Mouse (Mus musculus): Measurements from ENCODE around the gene Cd86. TPM values are rescaled to one million over a fixed set of nuclear protein-coding genes. Genes with fewer than 3 reads are reported as not detected.

Cd86 gene
- polyA plus RNA-seq, 1 experiment from 2014 or later = 9.3 TPM

DNA sequence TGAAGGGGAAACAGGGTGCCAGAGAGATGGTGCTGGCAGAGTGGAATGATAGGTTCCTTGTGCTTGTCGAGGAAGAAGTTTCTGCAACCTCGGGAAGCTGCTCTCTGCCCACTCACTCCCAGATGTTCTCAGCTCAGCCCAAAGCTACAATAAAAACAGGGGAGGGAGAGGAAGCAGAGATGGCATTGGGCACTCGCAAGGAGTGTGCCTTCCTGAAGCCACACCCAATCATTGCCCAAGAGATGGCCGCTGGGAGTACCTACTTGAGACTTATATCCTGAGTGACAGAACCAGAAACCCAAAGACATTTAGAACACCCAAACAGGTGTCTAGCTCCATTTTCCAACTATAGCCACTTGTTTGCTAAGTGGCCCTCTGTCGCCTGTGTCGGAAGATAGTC is 20.8 kb downstream of the Cd86 start:
- Histone ChIP-seq H3K4me2 (ENCODE audit: low read depth, low read length) (no peak overlapping the region), H3K9me3 (replicated peaks; ENCODE audit: control insufficient read depth, low read length) (no peaks in the 10 kb centered on the region), H3K36me3 (ENCODE audit: control insufficient read depth, insufficient read depth) (no peaks in the 10 kb centered on the region), H3K27me3 (ENCODE audit: control insufficient read depth, insufficient read depth, low read depth, low read length) (no peaks in the 10 kb centered on the region), H3K4me1 (ENCODE audit: control insufficient read depth, low read depth, low read length) (no peaks in the 10 kb centered on the region), H3K9ac (ENCODE audit: low read depth, low read length) (no peak overlapping the region), H3K4me3 (ENCODE audit: low read depth, low read length) (no peak overlapping the region), H3K27ac (ENCODE audit: low read length) (no peak overlapping the region)
- 60% methylated on average over 6 of the region's 6 CpGs for WGBS (ENCODE audit: insufficient replicate concordance)
- ATAC-seq (ENCODE audit: low read depth) = no peak

DNA sequence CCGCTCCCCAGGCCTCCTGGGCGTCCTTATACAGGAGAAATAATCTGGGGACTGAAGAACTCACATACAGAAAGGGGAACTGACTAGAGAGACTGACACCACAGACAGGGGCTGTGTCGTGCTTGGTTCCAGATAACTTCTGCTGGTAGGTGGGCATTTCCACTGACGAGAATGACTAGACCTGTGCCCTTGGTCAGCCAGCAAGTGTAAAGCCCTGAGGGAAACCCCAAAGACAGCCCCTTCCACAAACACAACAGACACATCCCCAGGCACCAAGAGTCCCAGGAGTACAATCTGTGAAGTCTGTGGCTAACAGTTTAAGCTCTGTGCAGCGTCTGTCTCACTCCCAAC is 23.2 kb downstream of the Cd86 start:
- no peak for ATAC-seq (ENCODE audit: low read depth)
- H3K4me1 ChIP-seq (ENCODE audit: control insufficient read depth, low read depth, low read length) = no peaks in the 10 kb centered on the region
- WGBS (ENCODE audit: insufficient replicate concordance) = 33% methylated on average over 5 of the region's 5 CpGs

DNA sequence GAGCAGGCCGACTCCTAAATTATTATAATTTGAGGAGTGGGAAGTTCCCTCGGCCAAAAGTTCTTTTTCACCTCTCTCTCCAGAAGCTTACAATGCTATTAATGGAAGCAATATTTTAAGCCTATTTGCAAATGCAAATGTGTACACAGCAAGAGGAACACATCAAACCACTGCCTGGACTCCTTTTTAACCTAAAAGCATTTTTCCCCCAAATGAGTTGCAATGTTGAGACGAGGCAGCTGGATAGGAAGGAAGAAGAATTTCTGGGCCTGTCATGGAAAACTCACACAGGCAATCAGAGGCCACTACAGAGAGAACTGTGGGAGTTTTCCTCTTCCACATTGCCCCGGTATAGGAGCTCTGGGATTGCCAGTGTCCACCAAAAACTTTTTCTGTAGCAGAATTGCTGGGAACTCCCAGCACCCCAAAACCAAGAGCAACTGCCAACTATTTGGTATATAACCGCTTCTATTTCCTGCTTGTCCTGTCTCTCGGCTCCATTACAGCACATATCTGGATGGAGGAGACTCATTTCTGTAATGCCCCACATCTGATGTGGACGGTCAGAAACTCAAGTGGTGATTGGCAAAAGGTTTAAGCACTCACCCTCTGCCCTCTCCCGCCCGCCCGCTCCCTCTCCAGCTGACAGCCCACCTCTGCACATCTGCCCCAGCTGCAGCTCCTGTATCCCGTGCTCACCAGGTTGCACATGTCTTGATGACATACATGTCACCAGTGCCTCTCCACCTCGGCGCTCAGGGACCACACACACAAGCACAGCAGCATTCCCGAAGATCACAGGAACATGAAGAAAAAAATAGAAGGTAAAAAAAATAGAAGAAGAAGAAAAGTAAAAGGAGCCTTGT is 23.8 kb downstream of the Cd86 start:
- H3K4me2 ChIP-seq (ENCODE audit: low read depth, low read length) = no peak overlapping the region
- no peaks in the 10 kb centered on the region for H3K36me3 ChIP-seq (ENCODE audit: control insufficient read depth, insufficient read depth)
- H3K9ac ChIP-seq (ENCODE audit: low read depth, low read length) = no peak overlapping the region
- no peak overlapping the region for H3K4me3 ChIP-seq (ENCODE audit: low read depth, low read length)
- WGBS (ENCODE audit: insufficient replicate concordance) = 65% methylated on average over 14 of the region's 14 CpGs
- H3K4me1 ChIP-seq (ENCODE audit: control insufficient read depth, low read depth, low read length) = no peaks in the 10 kb centered on the region
- H3K9me3 ChIP-seq (replicated peaks; ENCODE audit: control insufficient read depth, low read length) = no peaks in the 10 kb centered on the region
- H3K27me3 ChIP-seq (ENCODE audit: control insufficient read depth, insufficient read depth, low read depth, low read length) = no peaks in the 10 kb centered on the region
- no peak overlapping the region for H3K27ac ChIP-seq (ENCODE audit: low read length)
- no peak for ATAC-seq (ENCODE audit: low read depth)

More for the DNA sequence above, 23.2 kb downstream of the Cd86 start:
- Histone ChIP-seq H3K27ac (ENCODE audit: low read length) (no peak overlapping the region), H3K4me2 (ENCODE audit: low read depth, low read length) (no peak overlapping the region), H3K9ac (ENCODE audit: low read depth, low read length) (no peak overlapping the region), H3K4me3 (ENCODE audit: low read depth, low read length) (no peak overlapping the region), H3K36me3 (ENCODE audit: control insufficient read depth, insufficient read depth) (no peaks in the 10 kb centered on the region), H3K9me3 (replicated peaks; ENCODE audit: control insufficient read depth, low read length) (no peaks in the 10 kb centered on the region), H3K27me3 (ENCODE audit: control insufficient read depth, insufficient read depth, low read depth, low read length) (no peaks in the 10 kb centered on the region)

DNA sequence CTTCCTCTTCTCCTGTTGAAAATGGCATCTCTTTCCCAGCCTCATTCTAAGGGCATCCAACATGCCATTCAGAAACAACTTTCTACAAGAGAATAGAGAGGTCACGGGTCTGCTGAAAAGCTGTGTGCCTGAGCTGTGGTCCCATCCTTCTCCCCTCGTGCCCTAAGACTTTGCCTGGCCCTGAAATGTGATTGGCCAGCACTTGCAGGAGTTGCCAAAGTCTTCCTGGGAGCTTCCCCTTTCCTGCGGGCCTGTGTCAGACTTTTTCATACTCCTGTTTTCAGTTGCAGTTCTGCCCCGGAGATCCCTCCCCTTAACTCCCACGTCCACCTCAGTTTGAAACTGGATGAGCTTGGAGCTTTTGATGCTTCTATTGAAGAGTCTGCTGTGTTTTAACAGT is 24.9 kb downstream of the Cd86 start:
- no peaks in the 10 kb centered on the region for H3K27me3 ChIP-seq (ENCODE audit: control insufficient read depth, insufficient read depth, low read depth, low read length)
- no peaks in the 10 kb centered on the region for H3K36me3 ChIP-seq (ENCODE audit: control insufficient read depth, insufficient read depth)
- no peak overlapping the region for H3K27ac ChIP-seq (ENCODE audit: low read length)
- H3K9me3 ChIP-seq (replicated peaks; ENCODE audit: control insufficient read depth, low read length) = no peaks in the 10 kb centered on the region
- 45% methylated on average over 5 of the region's 5 CpGs for WGBS (ENCODE audit: insufficient replicate concordance)
- no peaks in the 10 kb centered on the region for H3K4me1 ChIP-seq (ENCODE audit: control insufficient read depth, low read depth, low read length)
- no peak overlapping the region for H3K4me2 ChIP-seq (ENCODE audit: low read depth, low read length)
- H3K4me3 ChIP-seq (ENCODE audit: low read depth, low read length) = no peak overlapping the region
- H3K9ac ChIP-seq (ENCODE audit: low read depth, low read length) = no peak overlapping the region
- ATAC-seq (ENCODE audit: low read depth) = no peak

DNA sequence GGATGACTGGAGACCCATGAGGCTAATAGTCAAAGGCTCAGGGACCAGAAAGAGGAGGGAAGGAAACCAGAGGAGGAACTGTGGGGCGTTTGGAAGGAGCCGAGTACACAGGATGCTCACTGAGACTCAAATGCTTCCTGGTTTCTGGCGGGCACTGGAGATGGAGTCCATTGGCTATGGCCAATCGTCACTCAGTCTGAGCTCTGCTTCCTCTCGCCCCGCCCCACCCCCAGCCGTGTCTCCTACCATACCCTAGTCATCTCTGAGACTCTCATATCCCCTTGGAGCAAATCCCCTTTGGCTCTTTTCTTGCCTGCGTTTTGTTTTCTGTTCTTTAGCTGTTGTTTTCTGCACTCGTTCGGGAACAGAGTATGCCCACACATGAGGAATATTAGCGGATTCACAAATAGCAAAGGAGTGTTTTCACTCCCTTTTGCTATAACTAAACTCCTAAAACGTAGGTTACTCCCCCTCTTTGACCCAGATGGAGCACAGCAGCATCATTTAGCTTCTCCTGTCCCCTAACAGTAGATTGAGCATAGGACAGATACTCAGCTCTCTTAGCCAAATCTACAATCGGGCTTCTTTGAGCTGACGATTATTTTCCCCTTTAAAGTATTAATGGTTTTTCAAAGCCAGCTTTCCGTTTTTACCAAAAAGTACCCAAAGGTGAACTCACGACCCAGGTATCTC is 25.9 kb downstream of the Cd86 start:
- H3K9me3 ChIP-seq (replicated peaks; ENCODE audit: control insufficient read depth, low read length) = no peaks in the 10 kb centered on the region
- H3K27me3 ChIP-seq (ENCODE audit: control insufficient read depth, insufficient read depth, low read depth, low read length) = no peaks in the 10 kb centered on the region
- no peak overlapping the region for H3K27ac ChIP-seq (ENCODE audit: low read length)
- H3K9ac ChIP-seq (ENCODE audit: low read depth, low read length) = no peak overlapping the region
- no peak for ATAC-seq (ENCODE audit: low read depth)
- no peak overlapping the region for H3K4me2 ChIP-seq (ENCODE audit: low read depth, low read length)
- WGBS (ENCODE audit: insufficient replicate concordance) = 60% methylated on average over 16 of the region's 16 CpGs
- no peaks in the 10 kb centered on the region for H3K36me3 ChIP-seq (ENCODE audit: control insufficient read depth, insufficient read depth)
- H3K4me1 ChIP-seq (ENCODE audit: control insufficient read depth, low read depth, low read length) = no peaks in the 10 kb centered on the region
- no peak overlapping the region for H3K4me3 ChIP-seq (ENCODE audit: low read depth, low read length)

DNA sequence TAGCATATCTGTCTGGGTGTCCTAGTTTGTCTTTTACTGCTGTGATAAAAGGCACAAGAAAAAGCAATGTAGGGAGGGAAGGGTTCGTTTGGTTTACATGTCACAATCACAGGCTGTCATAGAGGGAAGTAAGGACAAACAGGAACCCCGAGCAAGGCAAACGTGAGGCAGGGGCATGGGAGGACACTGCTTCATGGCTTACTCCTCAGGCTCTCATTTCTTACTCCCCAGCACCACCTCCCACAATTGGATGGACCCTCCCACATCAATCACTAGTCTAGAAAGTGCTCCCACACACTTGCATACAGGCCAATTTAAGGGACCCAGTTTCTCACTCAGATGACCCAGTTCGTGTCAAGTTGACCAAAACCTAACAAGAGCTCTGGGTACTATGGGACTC is 29.1 kb downstream of the Cd86 start:
- Histone ChIP-seq H3K9me3 (replicated peaks; ENCODE audit: control insufficient read depth, low read length) (no peaks in the 10 kb centered on the region), H3K36me3 (ENCODE audit: control insufficient read depth, insufficient read depth) (no peaks in the 10 kb centered on the region), H3K27me3 (ENCODE audit: control insufficient read depth, insufficient read depth, low read depth, low read length) (no peaks in the 10 kb centered on the region), H3K27ac (ENCODE audit: low read length) (no peak overlapping the region), H3K4me1 (ENCODE audit: control insufficient read depth, low read depth, low read length) (no peaks in the 10 kb centered on the region), H3K9ac (ENCODE audit: low read depth, low read length) (no peak overlapping the region), H3K4me3 (ENCODE audit: low read depth, low read length) (no peak overlapping the region), H3K4me2 (ENCODE audit: low read depth, low read length) (no peak overlapping the region)
- no peak for ATAC-seq (ENCODE audit: low read depth)
- WGBS (ENCODE audit: insufficient replicate concordance) = 31% methylated on average over 4 of the region's 4 CpGs

DNA sequence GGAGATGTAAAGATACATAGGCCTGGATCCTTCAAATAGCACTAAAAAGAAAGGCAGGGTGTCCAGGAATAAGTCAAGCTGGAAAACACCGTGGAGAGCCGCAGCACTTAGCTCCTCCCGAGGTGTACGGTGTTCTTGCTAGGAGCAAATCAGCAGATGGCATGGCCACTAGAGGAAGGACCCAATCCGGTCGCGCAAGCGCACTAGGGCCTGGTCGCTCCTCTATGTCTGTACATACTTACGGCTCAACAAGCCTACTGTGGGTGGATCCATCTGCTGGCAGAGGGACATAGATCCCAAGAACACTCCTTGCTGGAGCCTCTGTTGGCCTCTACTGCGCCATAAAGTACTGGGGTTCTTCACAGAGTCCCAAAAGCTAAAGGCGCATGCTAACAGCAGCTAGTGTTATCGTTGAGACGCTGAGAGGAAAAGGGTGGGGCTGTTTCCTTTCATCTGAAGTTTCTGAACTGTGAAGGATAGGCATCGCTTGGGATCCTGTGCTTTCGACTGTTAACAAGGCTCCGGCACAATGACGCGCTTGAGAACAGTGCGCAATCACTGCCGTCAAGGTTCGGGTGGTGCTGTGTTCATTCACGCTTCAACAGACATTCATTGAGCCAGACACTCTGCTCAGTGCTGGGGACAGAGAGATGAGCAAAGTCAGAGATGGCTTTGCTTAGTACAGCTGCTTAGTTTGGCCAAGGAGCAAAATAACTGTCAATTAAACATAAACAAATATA is 30.7 kb downstream of the Cd86 start:
- no peak for ATAC-seq (ENCODE audit: low read depth)
- 75% methylated on average over 23 of the region's 23 CpGs for WGBS (ENCODE audit: insufficient replicate concordance)
- H3K4me1 ChIP-seq (ENCODE audit: control insufficient read depth, low read depth, low read length) = no peaks in the 10 kb centered on the region

DNA sequence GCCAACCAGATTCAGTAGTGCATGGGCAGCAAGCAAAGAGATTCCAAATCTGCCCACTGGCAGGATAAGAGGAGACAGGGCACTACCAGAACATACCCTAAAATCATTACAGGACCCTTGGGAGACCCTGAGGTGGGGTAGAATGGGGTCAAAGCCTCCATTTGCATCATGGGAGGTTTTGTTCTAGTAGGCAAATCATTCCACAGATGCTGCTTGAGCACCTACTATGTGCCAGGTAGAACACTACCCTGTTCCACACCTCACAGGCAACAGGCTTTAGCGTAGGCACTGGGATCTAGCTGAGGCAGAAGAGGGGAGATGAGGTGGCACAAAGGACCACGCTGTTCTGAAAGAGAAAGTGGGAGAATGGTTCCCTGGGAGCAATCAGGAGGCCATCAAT is 31.5 kb downstream of the Cd86 start:
- H3K9me3 ChIP-seq (replicated peaks; ENCODE audit: control insufficient read depth, low read length) = no peaks in the 10 kb centered on the region
- no peak overlapping the region for H3K9ac ChIP-seq (ENCODE audit: low read depth, low read length)
- H3K27ac ChIP-seq (ENCODE audit: low read length) = no peak overlapping the region
- no peaks in the 10 kb centered on the region for H3K36me3 ChIP-seq (ENCODE audit: control insufficient read depth, insufficient read depth)
- H3K4me3 ChIP-seq (ENCODE audit: low read depth, low read length) = no peak overlapping the region
- WGBS (ENCODE audit: insufficient replicate concordance) = 72% methylated on average over 2 of the region's 2 CpGs
- H3K4me1 ChIP-seq (ENCODE audit: control insufficient read depth, low read depth, low read length) = no peaks in the 10 kb centered on the region
- ATAC-seq (ENCODE audit: low read depth) = no peak
- no peak overlapping the region for H3K4me2 ChIP-seq (ENCODE audit: low read depth, low read length)
- no peaks in the 10 kb centered on the region for H3K27me3 ChIP-seq (ENCODE audit: control insufficient read depth, insufficient read depth, low read depth, low read length)

More for the DNA sequence above, 30.7 kb downstream of the Cd86 start:
- Histone ChIP-seq H3K36me3 (ENCODE audit: control insufficient read depth, insufficient read depth) (no peaks in the 10 kb centered on the region), H3K4me2 (ENCODE audit: low read depth, low read length) (no peak overlapping the region), H3K4me3 (ENCODE audit: low read depth, low read length) (no peak overlapping the region), H3K9me3 (replicated peaks; ENCODE audit: control insufficient read depth, low read length) (no peaks in the 10 kb centered on the region), H3K27ac (ENCODE audit: low read length) (no peak overlapping the region), H3K27me3 (ENCODE audit: control insufficient read depth, insufficient read depth, low read depth, low read length) (no peaks in the 10 kb centered on the region), H3K9ac (ENCODE audit: low read depth, low read length) (no peak overlapping the region)

DNA sequence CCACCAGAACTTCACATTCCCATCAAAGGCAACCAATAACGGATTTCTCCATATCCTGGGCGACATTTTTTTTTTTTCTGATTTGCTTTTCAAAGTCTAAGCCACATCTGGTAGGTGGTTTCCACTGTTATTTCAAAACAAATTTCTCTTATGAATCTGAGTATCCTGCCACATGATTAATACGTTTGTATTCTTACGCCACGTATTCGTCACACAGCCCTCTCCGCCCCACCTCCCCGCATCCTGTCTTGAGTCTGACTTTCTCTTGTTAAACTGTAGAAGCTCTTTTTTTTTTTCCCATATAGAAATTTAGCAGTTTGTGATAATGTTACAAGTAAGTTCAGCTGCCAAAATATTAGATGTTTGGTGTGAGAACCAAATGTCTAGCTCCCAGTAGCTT is 33.7 kb downstream of the Cd86 start:
- no peak for ATAC-seq (ENCODE audit: low read depth)
- Histone ChIP-seq H3K4me2 (ENCODE audit: low read depth, low read length) (no peak overlapping the region), H3K9me3 (replicated peaks; ENCODE audit: control insufficient read depth, low read length) (no peaks in the 10 kb centered on the region), H3K36me3 (ENCODE audit: control insufficient read depth, insufficient read depth) (no peaks in the 10 kb centered on the region), H3K9ac (ENCODE audit: low read depth, low read length) (no peak overlapping the region), H3K27me3 (ENCODE audit: control insufficient read depth, insufficient read depth, low read depth, low read length) (no peaks in the 10 kb centered on the region), H3K4me3 (ENCODE audit: low read depth, low read length) (no peak overlapping the region), H3K4me1 (ENCODE audit: control insufficient read depth, low read depth, low read length) (no peaks in the 10 kb centered on the region), H3K27ac (ENCODE audit: low read length) (no peak overlapping the region)
- 76% methylated on average over 8 of the region's 8 CpGs for WGBS (ENCODE audit: insufficient replicate concordance)
